Mouse (Mus musculus) heart, postnatal 4 days (tissue): ENCODE results near the gene Olfr774. TPM values are rescaled to one million over a fixed set of nuclear protein-coding genes. Genes with fewer than 3 reads are reported as not detected.
"Not testable (repeated sequence)": the region's sequence is repeated elsewhere in the genome, so short reads cannot be mapped to it uniquely, and the experiment has no call there.

Experiments used
- DNase-seq: peaks from one replicate; pipeline ENCODE4 v3.0.0; 2021
- total RNA-seq, 2 experiments: library from RNA; stranded (reverse); gene quantifications; 2 replicates each; pipeline ENCODE4 v1.2.3; 2021

The Olfr774 gene
- total RNA-seq, result not detected

DNA sequence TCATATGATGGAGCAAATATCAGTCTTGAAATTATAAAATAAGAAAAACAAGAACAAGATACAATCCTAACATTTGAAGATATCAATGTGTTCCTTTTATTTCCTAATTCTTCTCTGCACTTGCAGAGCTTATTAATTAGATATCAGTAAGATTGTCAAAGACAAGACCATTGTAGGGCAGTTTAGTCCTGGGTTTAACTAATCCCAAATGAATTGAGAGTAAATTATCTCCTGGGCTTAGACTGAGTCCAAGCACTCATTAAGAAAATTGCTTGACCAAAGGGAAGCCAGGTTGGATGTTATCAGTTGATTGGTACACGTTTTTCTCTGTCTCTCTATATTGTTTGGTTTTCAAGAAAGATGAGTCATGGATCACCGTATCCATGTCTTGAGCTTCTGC lies at the start of gene Olfr774:
Gene Olfr774, plus strand, starts transcription at position 301 of the 400 bp plus-strand sequence.
- no peak for DNase-seq

DNA sequence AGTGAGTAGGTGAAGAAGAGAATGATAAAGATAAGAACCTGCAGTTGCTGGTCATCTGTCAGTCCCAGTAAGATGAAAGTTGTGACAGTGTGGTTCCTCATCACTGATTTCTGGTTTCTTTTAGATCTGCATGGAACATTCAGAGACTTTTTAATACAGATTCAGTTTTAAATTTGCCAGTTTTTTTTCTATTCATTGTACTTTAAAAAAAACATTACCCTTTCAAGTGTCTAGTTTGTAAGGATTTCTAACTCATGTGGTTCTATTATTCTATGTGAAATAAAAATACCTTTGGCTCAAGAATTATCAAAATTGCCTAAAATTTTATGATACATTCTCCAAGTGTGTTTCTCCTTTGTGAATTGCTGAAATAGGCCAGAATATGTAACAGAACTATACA lies 48.7 kb upstream of the Olfr774 start, which contains the start of gene Olfr773:
Gene Olfr773, minus strand, starts transcription at position 101 of the 400 bp plus-strand sequence.
- DNase-seq, result not testable (repeated sequence)

DNA sequence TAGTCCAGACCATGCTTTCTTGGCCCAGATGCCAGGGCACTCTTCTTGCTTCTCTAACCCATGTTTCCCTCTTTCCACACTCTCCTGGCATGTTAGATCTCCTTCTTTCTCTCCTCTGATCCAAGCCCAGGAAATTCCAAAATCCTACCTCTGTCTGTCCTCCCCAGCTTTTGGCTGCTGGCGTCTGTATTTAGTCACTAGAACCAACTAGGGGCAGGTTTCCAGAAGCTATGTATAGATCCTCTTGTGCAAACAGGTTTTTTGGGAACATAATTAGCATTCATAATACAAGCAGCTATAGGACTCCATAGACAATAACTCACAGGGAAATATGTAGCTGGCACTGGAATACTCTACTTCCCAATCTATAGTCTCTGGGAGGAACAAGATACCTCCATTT lies 5.3 kb upstream of the Olfr774 start:
- DNase-seq, result no peak

DNA sequence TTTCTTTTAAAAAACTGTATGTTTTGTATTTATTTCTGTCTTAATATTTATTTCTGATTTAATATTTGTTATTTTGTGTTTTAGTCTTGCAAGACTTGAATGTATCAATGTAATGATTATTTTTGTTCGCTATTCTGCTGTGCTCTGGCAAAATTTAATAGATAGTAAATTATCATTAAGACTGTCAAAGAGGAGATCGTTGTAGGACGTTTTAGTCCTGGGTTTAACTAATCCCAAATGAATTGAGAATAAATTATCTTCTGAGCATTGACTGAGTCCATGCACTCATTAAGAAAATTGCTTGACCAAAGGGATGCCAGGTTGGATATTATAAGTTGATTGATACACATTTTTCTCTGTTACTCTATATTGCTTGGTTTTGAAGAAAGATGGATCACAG lies 12.1 kb downstream of the Olfr774 start, which contains the start of gene Olfr775:
Gene Olfr775, plus strand, starts transcription at position 301 of the 400 bp plus-strand sequence.
- DNase-seq, result no peak

DNA sequence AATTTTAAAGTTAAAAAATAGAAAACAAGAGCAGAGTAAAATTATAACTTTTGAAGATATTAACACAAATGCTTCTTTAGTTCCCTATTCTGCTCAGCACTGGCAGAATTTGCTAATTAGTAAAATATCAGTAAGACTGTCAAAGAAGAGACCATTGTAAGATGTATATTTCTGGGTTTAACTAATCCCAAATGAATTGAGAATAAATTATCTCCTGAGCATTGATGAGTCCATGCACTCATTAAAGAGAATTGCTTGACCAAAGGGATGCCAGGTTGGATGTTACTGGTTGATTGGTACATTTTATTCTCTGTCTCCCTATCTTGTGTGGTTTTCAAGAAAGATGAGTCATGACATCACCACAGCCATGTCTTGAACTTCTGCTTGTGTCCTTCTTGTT lies 22.8 kb downstream of the Olfr774 start, which contains the start of gene Olfr776:
Gene Olfr776, plus strand, starts transcription at position 301 of the 400 bp plus-strand sequence.
- no peak for DNase-seq

DNA sequence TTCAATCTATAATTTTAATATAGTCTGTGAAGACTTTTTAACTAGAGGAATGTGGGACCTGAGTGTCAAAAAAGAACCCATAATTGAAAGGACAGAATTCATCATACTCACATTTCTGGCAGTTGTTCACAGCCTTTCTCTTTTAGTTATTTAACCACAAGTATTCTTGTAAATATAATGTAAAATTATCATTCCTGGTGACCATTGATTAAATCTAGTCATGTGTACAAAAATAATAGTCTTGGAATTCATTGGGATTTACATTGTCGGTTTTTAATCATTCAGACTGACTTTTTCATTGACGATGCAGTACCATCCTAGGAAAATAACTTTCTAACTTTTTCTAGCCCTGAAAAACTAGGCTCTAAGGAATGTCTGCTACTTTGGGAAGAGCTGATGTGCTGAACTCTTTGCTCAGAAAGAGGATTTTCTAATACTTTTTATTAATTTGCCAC lies 35.1 kb downstream of the Olfr774 start, which contains the start of gene Olfr777:
Gene Olfr777, minus strand, starts transcription at position 405 of the 455 bp plus-strand sequence.
- no peak for DNase-seq

Other genes with a start within 250 kb of the Olfr774 start
- not detected for gene Olfr9, start 246.8 kb upstream of the Olfr774 start, total RNA-seq
- gene Olfr763, start 225.4 kb upstream of the Olfr774 start, total RNA-seq, result not detected
- gene Olfr764-ps1, start 196.3 kb upstream of the Olfr774 start, total RNA-seq, result not detected
- not detected for gene Olfr765, start 186.2 kb upstream of the Olfr774 start, total RNA-seq
- gene Olfr766-ps1, start 167.2 kb upstream of the Olfr774 start, total RNA-seq, result not detected
- gene Olfr767, start 153.3 kb upstream of the Olfr774 start, total RNA-seq, result not detected
- not detected for gene Olfr768, start 136.8 kb upstream of the Olfr774 start, total RNA-seq
- not detected for gene Olfr769, start 118.3 kb upstream of the Olfr774 start, total RNA-seq
- not detected for gene Olfr770, start 97.2 kb upstream of the Olfr774 start, total RNA-seq
- not detected for gene Olfr771, start 71.5 kb upstream of the Olfr774 start, total RNA-seq
- not detected for gene Olfr772, start 58.3 kb upstream of the Olfr774 start, total RNA-seq
- not detected for gene Olfr773, start 48.8 kb upstream of the Olfr774 start, total RNA-seq
- gene Olfr775, start 12.2 kb downstream of the Olfr774 start, total RNA-seq, result not detected
- not detected for gene Olfr776, start 22.9 kb downstream of the Olfr774 start, total RNA-seq
- not detected for gene Olfr777, start 35.3 kb downstream of the Olfr774 start, total RNA-seq
- not detected for gene Olfr780, start 81.9 kb downstream of the Olfr774 start, total RNA-seq
- not detected for gene Olfr781, start 92.7 kb downstream of the Olfr774 start, total RNA-seq
- gene Olfr782, start 112.6 kb downstream of the Olfr774 start, total RNA-seq, result not detected
- gene Olfr784, start 147.9 kb downstream of the Olfr774 start, total RNA-seq, result not detected
- gene Olfr785, start 169.2 kb downstream of the Olfr774 start, total RNA-seq, result not detected
- gene Olfr786, start 191.1 kb downstream of the Olfr774 start, total RNA-seq, result not detected
- not detected for gene Olfr787, start 225.7 kb downstream of the Olfr774 start, total RNA-seq
- not detected for gene Olfr788, start 234.8 kb downstream of the Olfr774 start, total RNA-seq
- not detected for gene Olfr789, start 248.5 kb downstream of the Olfr774 start, total RNA-seq